Mouse (Mus musculus) heart, embryonic 14.5 days (tissue): ENCODE results near the gene Sema3e. TPM values are rescaled to one million over a fixed set of nuclear protein-coding genes. Genes with fewer than 3 reads are reported as not detected.

Experiments
- ATAC-seq: fragments of 200-750 bp; cut with Nextera tagmentation; 2 replicates; pipeline ENCODE4 v1.8.0; 2017; ENCODE audit warnings: low read depth, moderate TSS enrichment; ENCODE audit not compliant: insufficient number of reproducible peaks, insufficient read depth, low FRiP score
- H3K27ac ChIP-seq, 2 experiments: fragments of 200-500 bp in 1 of 2; fragments of 300-500 bp in 1 of 2; sonication (generic) in 1 of 2; replicated peaks in 1 of 2; 2 replicates each; pipeline ENCODE4 v1.5.1; 2012 to 2014; ENCODE audit warnings: low read depth in 2 of 2, low read length in 2 of 2, control low read depth in 1 of 2, mild to moderate bottlenecking in 1 of 2, mixed read lengths in 1 of 2; ENCODE audit not compliant: control insufficient read depth in 1 of 2, insufficient read depth in 1 of 2
- H3K27me3 ChIP-seq: fragments of 300-500 bp; sonication (generic); 2 replicates; pipeline ENCODE4 v1.6.1; 2014; ENCODE audit warnings: mild to moderate bottlenecking, low read length, control low read depth; ENCODE audit not compliant: control insufficient read depth, insufficient read depth
- H3K36me3 ChIP-seq: fragments of 300-500 bp; sonication (generic); 2 replicates; pipeline ENCODE4 v1.6.1; 2014; ENCODE audit warnings: mild to moderate bottlenecking, control low read depth, low read length, mixed read lengths; ENCODE audit not compliant: control insufficient read depth, insufficient read depth
- H3K4me1 ChIP-seq, 2 experiments: fragments of 200-500 bp in 1 of 2; fragments of 300-500 bp in 1 of 2; sonication (generic) in 1 of 2; 2 replicates each; pipeline ENCODE4 v1.6.1; 2012 to 2014; ENCODE audit warnings: low read length in 2 of 2, control low read depth in 1 of 2, mixed read lengths in 1 of 2; ENCODE audit not compliant: control insufficient read depth in 2 of 2, insufficient read depth in 2 of 2
- H3K4me2 ChIP-seq: fragments of 300-500 bp; sonication (generic); 2 replicates; pipeline ENCODE4 v1.6.1; 2014; ENCODE audit warnings: mild to moderate bottlenecking, low read length
- H3K4me3 ChIP-seq, 2 experiments: fragments of 200-500 bp in 1 of 2; fragments of 300-500 bp in 1 of 2; sonication (generic) in 1 of 2; 2 replicates each; pipeline ENCODE4 v1.5.1; 2012 to 2014; ENCODE audit warnings: low read length in 2 of 2, mild to moderate bottlenecking in 2 of 2, control low read depth in 1 of 2, low read depth in 1 of 2, moderate library complexity in 1 of 2; ENCODE audit not compliant: control insufficient read depth in 1 of 2, insufficient read depth in 1 of 2
- H3K9ac ChIP-seq: fragments of 300-500 bp; sonication (generic); 2 replicates; pipeline ENCODE4 v1.6.1; 2014; ENCODE audit warnings: mild to moderate bottlenecking, low read length
- H3K9me3 ChIP-seq: fragments of 300-500 bp; sonication (generic); 2 replicates; pipeline ENCODE4 v1.6.1; 2016; ENCODE audit warnings: low read length, control low read depth; ENCODE audit not compliant: control insufficient read depth
- WGBS: fragments of 180-500 bp; shearing (Covaris S2); extraction: QIAGEN DNeasy Blood & Tissue Kit; methylation state at CpG from one replicate; pipeline ENCODE4 v1.1.7; 2014; 5-methylcytosine and 5-hydroxymethylcytosine counted together
- polyA plus RNA-seq: library from polyadenylated mRNA; unstranded; fragments of >200 nt; fragmentation: Nextera tagmentation; extraction: Ambion mirVana; gene quantifications from 2 replicates; pipeline ENCODE4 v1.2.1, GENCODE M21; 2014

The Sema3e gene
- polyA plus RNA-seq, 1 experiment from 2014 or later, result 0.47 TPM

- Histone ChIP-seq H3K9ac (no peak overlapping the region), H3K4me1 (no peaks in the 10 kb centered on the region), H3K9me3 (no peaks in the 10 kb centered on the region), H3K4me3 (no peak overlapping the region), H3K36me3 (no peaks in the 10 kb centered on the region), H3K27ac (no peak overlapping the region), H3K27me3 (no peaks in the 10 kb centered on the region), H3K4me2 (no peak overlapping the region)
- no peak for ATAC-seq
- WGBS, result 41% methylated on average over 4 of the region's 4 CpGs
Observed at GRCm38 (mm10) chr5:14040208-14040607, 15.1 kb downstream of the Sema3e start.

- ATAC-seq, result no peak
- Histone ChIP-seq H3K4me2 (no peak overlapping the region), H3K27ac (no peak overlapping the region), H3K27me3 (no peaks in the 10 kb centered on the region), H3K4me3 (no peak overlapping the region), H3K36me3 (no peaks in the 10 kb centered on the region), H3K4me1 (no peaks in the 10 kb centered on the region), H3K9ac (no peak overlapping the region), H3K9me3 (no peaks in the 10 kb centered on the region)
- WGBS, result 84% methylated on average over 5 of the region's 5 CpGs
Observed at GRCm38 (mm10) chr5:14043116-14043515, 18.0 kb downstream of the Sema3e start.

- WGBS, result 85% methylated on average over 6 of the region's 6 CpGs
Observed at GRCm38 (mm10) chr5:14043983-14044382, 18.9 kb downstream of the Sema3e start.

GRCm38 (mm10) chr5:14048660-14049059, 23.6 kb downstream of the Sema3e start:
- no peak overlapping the region for H3K4me2 ChIP-seq
- H3K27ac ChIP-seq, result no peak overlapping the region
- no peak for ATAC-seq

More at GRCm38 (mm10) chr5:14043983-14044382, 18.9 kb downstream of the Sema3e start:
- no peaks in the 10 kb centered on the region for H3K9me3 ChIP-seq
- no peak overlapping the region for H3K4me2 ChIP-seq
- ATAC-seq, result no peak
- H3K27me3 ChIP-seq, result no peaks in the 10 kb centered on the region
- no peak overlapping the region for H3K27ac ChIP-seq
- H3K36me3 ChIP-seq, result no peaks in the 10 kb centered on the region
- no peak overlapping the region for H3K4me3 ChIP-seq
- no peak overlapping the region for H3K9ac ChIP-seq
- no peaks in the 10 kb centered on the region for H3K4me1 ChIP-seq

GRCm38 (mm10) chr5:14054472-14054871, 29.4 kb downstream of the Sema3e start:
- H3K4me1 ChIP-seq, result no peaks in the 10 kb centered on the region

More at GRCm38 (mm10) chr5:14048660-14049059, 23.6 kb downstream of the Sema3e start:
- Histone ChIP-seq H3K9me3 (no peaks in the 10 kb centered on the region), H3K27me3 (no peaks in the 10 kb centered on the region), H3K9ac (no peak overlapping the region), H3K4me3 (no peak overlapping the region), H3K4me1 (no peaks in the 10 kb centered on the region), H3K36me3 (no peaks in the 10 kb centered on the region)
- 27% methylated on average over 7 of the region's 7 CpGs for WGBS

GRCm38 (mm10) chr5:14059895-14060553, 34.9 kb downstream of the Sema3e start:
- Histone ChIP-seq H3K4me2 (no peak overlapping the region), H3K4me3 (no peak overlapping the region), H3K9me3 (no peaks in the 10 kb centered on the region), H3K9ac (no peak overlapping the region), H3K4me1 (no peaks in the 10 kb centered on the region), H3K27ac (no peak overlapping the region), H3K27me3 (no peaks in the 10 kb centered on the region), H3K36me3 (no peaks in the 10 kb centered on the region)
- no peak for ATAC-seq
- 82% methylated on average over 4 of the region's 4 CpGs for WGBS

More at GRCm38 (mm10) chr5:14054472-14054871, 29.4 kb downstream of the Sema3e start:
- Histone ChIP-seq H3K36me3 (no peaks in the 10 kb centered on the region), H3K27me3 (no peaks in the 10 kb centered on the region), H3K4me3 (no peak overlapping the region), H3K9ac (no peak overlapping the region), H3K27ac (no peak overlapping the region), H3K4me2 (no peak overlapping the region), H3K9me3 (no peaks in the 10 kb centered on the region)
- ATAC-seq, result no peak
- 58% methylated on average over 5 of the region's 5 CpGs for WGBS

- Histone ChIP-seq H3K4me2 (no peak overlapping the region), H3K27ac (no peak overlapping the region), H3K36me3 (no peaks in the 10 kb centered on the region), H3K4me3 (no peak overlapping the region), H3K4me1 (no peaks in the 10 kb centered on the region), H3K27me3 (no peaks in the 10 kb centered on the region), H3K9me3 (no peaks in the 10 kb centered on the region), H3K9ac (no peak overlapping the region)
- WGBS, result 69% methylated on average over 4 of the region's 4 CpGs
- ATAC-seq, result no peak
Observed at GRCm38 (mm10) chr5:14062918-14063481, 37.9 kb downstream of the Sema3e start.
